Mouse (Mus musculus) ovary, postnatal 14 days (tissue): ENCODE data around the gene Rhox3h.
"Not testable (repeated sequence)": the region's sequence is repeated elsewhere in the genome, so short reads cannot be mapped to it uniquely, and the experiment has no call there.

Experiments
- DNase-seq: peaks from one replicate; pipeline ENCODE4 v3.0.0; 2022; ENCODE audit warnings: low spot score

Rhox3h gene

DNA sequence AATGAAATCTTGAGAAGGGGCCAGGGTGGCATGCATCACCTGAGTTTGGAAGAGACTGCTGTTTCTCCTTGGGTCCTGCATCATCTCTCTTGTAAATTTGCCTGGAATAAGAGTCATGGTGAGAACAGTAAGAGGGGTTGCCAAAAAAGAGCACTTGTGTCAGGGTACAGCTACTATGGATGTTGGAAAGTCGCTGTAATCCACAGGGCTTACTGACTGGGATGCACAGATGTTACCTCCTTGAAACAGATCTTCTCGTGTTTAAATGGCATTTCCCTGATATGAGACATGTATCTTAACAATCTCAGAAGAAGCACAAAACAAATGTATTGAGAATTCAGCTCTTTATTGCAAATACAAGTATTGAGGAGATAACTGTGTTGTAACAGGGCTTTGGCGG is at the start of gene Rhox3h:
TSS of gene Rhox3h (minus strand) at position 101 of the 400 bp plus-strand sequence.
- DNase-seq: not testable (repeated sequence)

DNA sequence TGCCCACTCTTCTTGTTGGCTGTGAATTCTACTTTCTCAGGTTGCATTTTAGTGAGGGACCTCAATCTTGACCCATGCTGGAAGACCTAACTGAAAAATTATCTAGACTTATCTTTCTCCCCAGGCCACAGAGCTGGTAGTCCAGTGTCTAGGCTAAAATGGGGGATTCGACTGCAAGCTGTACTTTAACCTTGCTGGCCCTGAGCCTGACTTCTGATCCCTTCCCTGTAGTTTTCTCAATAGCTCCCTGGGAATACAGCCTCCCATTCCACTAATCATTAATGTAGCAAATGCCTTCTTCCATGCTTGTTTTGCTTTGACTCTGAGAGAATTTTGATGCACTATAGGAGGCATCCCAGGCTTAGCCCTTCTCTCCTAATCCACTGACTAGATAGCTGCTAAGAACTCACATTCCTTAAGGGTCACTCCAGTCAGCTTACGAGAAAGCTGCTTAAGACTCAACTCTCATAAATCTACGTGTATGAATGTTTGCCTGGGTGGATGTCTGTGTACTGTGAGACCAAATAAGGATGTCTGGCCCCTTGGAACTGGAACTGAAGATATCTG is 33.3 kb upstream of the Rhox3h start:
- no peak for DNase-seq

DNA sequence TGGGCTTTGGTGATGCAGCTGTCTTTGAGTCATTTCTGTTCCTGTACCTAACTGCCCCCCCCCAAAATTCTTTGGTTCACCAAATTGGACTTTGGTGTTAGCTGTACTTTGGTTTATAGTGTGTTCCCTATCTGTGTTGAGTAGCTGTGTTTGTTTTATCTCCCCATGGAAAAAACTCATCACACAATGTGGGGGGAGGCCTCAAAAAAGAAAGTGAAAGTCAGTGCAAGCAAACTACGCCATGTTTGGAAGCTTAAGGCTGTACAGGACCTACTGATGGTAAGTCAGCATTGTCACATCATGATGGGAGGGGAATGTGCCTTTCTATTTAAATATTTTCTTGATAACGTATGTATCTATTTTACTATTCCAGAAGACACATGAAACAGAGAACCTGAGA is 23.7 kb upstream of the Rhox3h start:
- no peak for DNase-seq

DNA sequence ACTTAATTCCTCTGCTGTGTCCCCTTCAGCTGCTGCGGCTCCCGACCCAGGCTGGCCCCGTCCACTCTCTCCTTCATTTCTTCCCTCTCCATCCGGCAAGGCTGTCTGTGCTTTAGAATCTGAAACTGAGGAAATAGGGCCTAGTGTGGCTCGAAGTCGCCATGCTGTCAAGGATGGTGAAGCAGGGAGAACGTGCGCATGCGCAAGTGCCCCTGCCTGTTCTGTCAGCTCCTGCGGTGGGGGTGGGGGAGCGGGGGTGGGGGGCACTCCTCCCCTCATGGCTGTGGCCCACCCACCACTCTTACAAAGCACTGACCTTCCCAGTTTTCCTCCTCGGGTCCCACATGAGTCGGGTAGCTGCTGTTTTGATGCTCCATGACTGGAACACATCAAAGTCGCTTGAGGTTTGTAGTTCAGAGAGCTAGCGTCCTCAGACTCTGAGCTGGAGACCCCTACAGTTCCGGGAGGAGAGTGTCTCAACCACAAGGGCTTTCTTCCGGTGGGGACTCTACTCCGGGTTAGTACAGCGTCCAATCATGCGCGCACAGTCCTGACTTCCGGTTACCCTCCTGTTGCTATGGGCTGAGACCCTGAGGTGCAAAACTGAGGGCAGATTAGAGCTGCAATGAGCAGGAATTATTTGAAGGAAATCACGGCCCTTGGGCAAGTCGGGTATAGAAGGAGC is 14.6 kb upstream of the Rhox3h start:
- no peak for DNase-seq

GRCm38 (mm10) chrX:37673177-37673576 is 4.6 kb upstream of the Rhox3h start, which contains the start of gene Rhox2h:
TSS of gene Rhox2h (minus strand) at chrX:37673277.
- DNase-seq: not testable (repeated sequence)

DNA sequence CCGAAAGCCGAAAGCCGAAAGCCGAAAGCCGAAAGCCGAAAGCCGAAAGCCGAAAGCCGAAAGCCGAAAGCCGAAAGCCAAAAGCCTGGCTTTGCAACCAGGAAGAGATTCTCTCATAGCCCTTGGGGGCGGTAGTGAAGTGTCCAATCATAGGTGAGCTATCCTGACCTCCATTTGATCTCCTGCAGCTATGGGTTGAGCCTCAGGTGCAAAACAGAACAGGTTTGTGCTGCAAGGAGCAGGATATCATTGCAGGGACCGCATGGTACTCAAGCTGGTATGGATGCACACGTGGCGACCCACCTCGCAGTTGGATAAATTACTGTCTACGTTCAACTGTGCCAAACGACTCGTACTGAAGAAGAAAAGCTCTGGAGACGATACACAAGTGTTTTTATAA is 17.3 kb downstream of the Rhox3h start, which contains the start of gene Rhox4g:
TSS of gene Rhox4g (minus strand) at position 101 of the 400 bp plus-strand sequence.
- not testable (repeated sequence) for DNase-seq

DNA sequence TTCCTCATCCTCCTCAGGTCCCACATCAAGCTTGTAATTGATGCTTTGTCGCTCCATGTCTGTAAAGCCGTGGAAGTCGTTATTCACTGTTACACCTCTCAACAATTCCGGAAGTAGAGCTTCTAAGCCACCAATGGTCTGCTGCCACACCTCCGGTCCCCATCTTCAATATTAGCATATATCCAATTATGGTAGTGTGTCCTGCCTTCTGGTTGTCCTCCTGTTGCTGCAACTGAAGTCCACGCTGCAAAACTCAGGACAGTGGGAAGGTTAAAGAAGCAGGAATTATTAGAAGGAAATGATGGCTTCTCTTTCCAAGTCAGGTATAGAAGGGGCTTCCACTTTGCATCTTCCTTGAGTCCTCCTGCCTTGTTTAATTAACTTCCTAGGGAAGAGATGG is 25.2 kb downstream of the Rhox3h start, which contains the start of gene Rhox2g:
TSS of gene Rhox2g (minus strand) at position 101 of the 400 bp plus-strand sequence.
- not testable (repeated sequence) for DNase-seq

- not testable (repeated sequence) for DNase-seq
These were observed 40.1 kb downstream of the Rhox3h start, which contains the start of gene Rhox3g for GRCm38 (mm10) chrX:37628512-37628911. TSS of gene Rhox3g (minus strand) at chrX:37628612.
